Mouse (Mus musculus) stomach, postnatal 0 days (tissue): ENCODE results near the gene Dnajc15. TPM values are rescaled to one million over a fixed set of nuclear protein-coding genes. Genes with fewer than 3 reads are reported as not detected.

Source experiments
- ATAC-seq: fragments of 200-750 bp; cut with Nextera tagmentation; 2 replicates; pipeline ENCODE4 v1.8.0; 2017; ENCODE audit not compliant: low FRiP score, low TSS enrichment
- DNase-seq: peaks from one replicate; pipeline ENCODE4 v3.0.0-alpha.2; 2016; ENCODE audit warnings: low spot score
- H3K27ac ChIP-seq: fragments of 300-500 bp; sonication (generic); replicated peaks from 2 replicates; pipeline ENCODE4 v1.5.1; 2014; ENCODE audit warnings: mild to moderate bottlenecking, control low read depth
- H3K27me3 ChIP-seq: fragments of 300-500 bp; sonication (generic); 2 replicates; pipeline ENCODE4 v1.6.1; 2014; ENCODE audit warnings: low read length; ENCODE audit not compliant: control insufficient read depth, insufficient read depth
- H3K36me3 ChIP-seq: fragments of 300-500 bp; sonication (generic); 2 replicates; pipeline ENCODE4 v1.6.1; 2014; ENCODE audit warnings: low read length, mixed read lengths; ENCODE audit not compliant: control insufficient read depth, insufficient read depth
- H3K4me1 ChIP-seq: fragments of 300-500 bp; sonication (generic); replicated peaks from 2 replicates; pipeline ENCODE4 v1.6.1; 2014; ENCODE audit warnings: antibody characterized with exemption; ENCODE audit not compliant: control insufficient read depth, insufficient read depth
- H3K4me2 ChIP-seq: fragments of 300-500 bp; sonication (generic); replicated peaks from 2 replicates; pipeline ENCODE4 v1.6.1; 2014; ENCODE audit warnings: low read depth, mild to moderate bottlenecking, control low read depth, moderate library complexity
- H3K4me3 ChIP-seq: fragments of 300-500 bp; sonication (generic); 2 replicates; pipeline ENCODE4 v1.5.1; 2014; ENCODE audit warnings: low read depth, low read length, control low read depth
- H3K9ac ChIP-seq: fragments of 300-500 bp; sonication (generic); 2 replicates; pipeline ENCODE4 v1.6.1; 2014; ENCODE audit warnings: mild to moderate bottlenecking, low read length, control low read depth, mixed read lengths
- H3K9me3 ChIP-seq: fragments of 300-500 bp; sonication (generic); 2 replicates; pipeline ENCODE4 v1.6.1; 2016; ENCODE audit warnings: low read length; ENCODE audit not compliant: control insufficient read depth
- CTCF ChIP-seq: IDR thresholded peaks from 2 replicates; pipeline ENCODE4 v1.5.1; 2016; ENCODE audit warnings: antibody characterized with exemption, low read depth, mild to moderate bottlenecking, moderate library complexity
- EP300 ChIP-seq: optimal IDR thresholded peaks from 2 replicates; pipeline ENCODE3; 2016; ENCODE audit warnings: antibody characterized with exemption
- WGBS: fragments of 180-500 bp; shearing (Covaris S2); extraction: QIAGEN DNeasy Blood & Tissue Kit; methylation state at CpG from one replicate; pipeline ENCODE4 v1.1.7; 2014; 5-methylcytosine and 5-hydroxymethylcytosine counted together
- polyA plus RNA-seq: library from polyadenylated mRNA; unstranded; fragments of >200 nt; fragmentation: Nextera tagmentation; extraction: Ambion mirVana; gene quantifications from 2 replicates; pipeline ENCODE4 v1.2.1, GENCODE M21; 2015

Dnajc15 gene
- polyA plus RNA-seq, 1 experiment from 2014 or later = 85.7 TPM

- no peak overlapping the region for H3K9ac ChIP-seq
- no peaks in the 10 kb centered on the region for H3K27me3 ChIP-seq
- 94% methylated on average over 6 of the region's 6 CpGs for WGBS
- ATAC-seq = no peak
- no peak overlapping the region for H3K4me2 ChIP-seq
- no peak for DNase-seq
- H3K27ac ChIP-seq = no peak overlapping the region
- H3K4me1 ChIP-seq = no peaks in the 10 kb centered on the region
- TF ChIP-seq CTCF (no peak), EP300 (no peak)
- H3K4me3 ChIP-seq = no peak overlapping the region
- H3K36me3 ChIP-seq = peaks cover 3% of the 10 kb centered on the region; the same call in 1 of the 2 replicates
- H3K9me3 ChIP-seq = no peaks in the 10 kb centered on the region
These were observed 49.8 kb downstream of the Dnajc15 start for GRCm38 (mm10) chr14:77825121-77825520.

- H3K4me1 ChIP-seq = peaks cover 1% of the 10 kb centered on the region; the same call in 1 of the 2 replicates
- H3K9ac ChIP-seq = no peak overlapping the region
- H3K27me3 ChIP-seq = no peaks in the 10 kb centered on the region
- 61% methylated on average over 3 of the region's 3 CpGs for WGBS
- ATAC-seq = no peak
- H3K4me3 ChIP-seq = no peak overlapping the region
- no peak overlapping the region for H3K4me2 ChIP-seq
- H3K27ac ChIP-seq = no peak overlapping the region
- no peaks in the 10 kb centered on the region for H3K9me3 ChIP-seq
- no peaks in the 10 kb centered on the region for H3K36me3 ChIP-seq
- TF ChIP-seq EP300 (no peak), CTCF (no peak)
- no peak for DNase-seq
These were observed 55.1 kb downstream of the Dnajc15 start for GRCm38 (mm10) chr14:77819841-77820240.

GRCm38 (mm10) chr14:77817561-77817960, 57.4 kb downstream of the Dnajc15 start:
- Histone ChIP-seq H3K9me3 (no peaks in the 10 kb centered on the region), H3K27ac (no peak overlapping the region), H3K36me3 (no peaks in the 10 kb centered on the region), H3K4me1 (peaks cover 3% of the 10 kb centered on the region; the same call in 1 of the 2 replicates), H3K27me3 (no peaks in the 10 kb centered on the region), H3K4me3 (no peak overlapping the region), H3K4me2 (no peak overlapping the region), H3K9ac (no peak overlapping the region)
- 93% methylated on average over 6 of the region's 6 CpGs for WGBS
- ATAC-seq = no peak
- TF ChIP-seq CTCF (no peak), EP300 (no peak)
- DNase-seq = no peak

- peaks cover 3% of the 10 kb centered on the region; the same call in 1 of the 2 replicates for H3K4me1 ChIP-seq
- TF ChIP-seq CTCF (no peak), EP300 (no peak)
- ATAC-seq = peak; percentile 51; the same call in 1 of the 2 replicates
- no peaks in the 10 kb centered on the region for H3K9me3 ChIP-seq
- no peak overlapping the region for H3K4me2 ChIP-seq
- H3K9ac ChIP-seq = no peak overlapping the region
- no peak for DNase-seq
- no peak overlapping the region for H3K27ac ChIP-seq
- no peaks in the 10 kb centered on the region for H3K36me3 ChIP-seq
- H3K27me3 ChIP-seq = no peaks in the 10 kb centered on the region
- 31% methylated on average over 4 of the region's 4 CpGs for WGBS
- no peak overlapping the region for H3K4me3 ChIP-seq
These were observed 60.0 kb downstream of the Dnajc15 start for GRCm38 (mm10) chr14:77814935-77815334.

- WGBS = 76% methylated on average over 1 of the region's 1 CpGs
- no peak for DNase-seq
These were observed 62.0 kb downstream of the Dnajc15 start for GRCm38 (mm10) chr14:77812890-77813289.

GRCm38 (mm10) chr14:77811466-77811865, 63.5 kb downstream of the Dnajc15 start:
- TF ChIP-seq CTCF (no peak), EP300 (no peak)
- Histone ChIP-seq H3K4me2 (no peak overlapping the region), H3K9me3 (no peaks in the 10 kb centered on the region), H3K27me3 (no peaks in the 10 kb centered on the region), H3K9ac (no peak overlapping the region), H3K27ac (no peak overlapping the region), H3K36me3 (no peaks in the 10 kb centered on the region), H3K4me3 (no peak overlapping the region), H3K4me1 (peaks cover 3% of the 10 kb centered on the region; the same call in 1 of the 2 replicates)
- no peak for ATAC-seq
- no peak for DNase-seq
- WGBS = 81% methylated on average over 5 of the region's 5 CpGs

More at GRCm38 (mm10) chr14:77812890-77813289, 62.0 kb downstream of the Dnajc15 start:
- Histone ChIP-seq H3K4me3 (no peak overlapping the region), H3K4me2 (no peak overlapping the region), H3K9me3 (no peaks in the 10 kb centered on the region), H3K9ac (no peak overlapping the region), H3K27ac (no peak overlapping the region), H3K36me3 (no peaks in the 10 kb centered on the region), H3K4me1 (peaks cover 3% of the 10 kb centered on the region; the same call in 1 of the 2 replicates), H3K27me3 (no peaks in the 10 kb centered on the region)
- TF ChIP-seq CTCF (no peak), EP300 (no peak)
- ATAC-seq = no peak
